Mouse (Mus musculus) spleen, embryonic (tissue): ENCODE measurements at regions not wholly inside any gene's neighbourhood (a gene's known extent, or its start where the extent isn't known, plus 50 kb on each side); places are given as distances from the start of the nearest gene placed in this dataset.

Experiments
- CTCF ChIA-PET: fragments of 350-600 bp; sonication (Branson Sonifier 250); formaldehyde crosslinking; loops from one replicate; lab custom pipeline; 2022; lab: Charles Lee

GRCm38 (mm10) chr6:13523463-13524202 is 84.3 kb downstream of the Tmem168 start:
- CTCF ChIA-PET: interaction anchor here (0.5 kb wide), 1 partner anchor 300 kb away, joined by 3 read pairs; no protein-coding TSS in a partner anchor

DNA sequence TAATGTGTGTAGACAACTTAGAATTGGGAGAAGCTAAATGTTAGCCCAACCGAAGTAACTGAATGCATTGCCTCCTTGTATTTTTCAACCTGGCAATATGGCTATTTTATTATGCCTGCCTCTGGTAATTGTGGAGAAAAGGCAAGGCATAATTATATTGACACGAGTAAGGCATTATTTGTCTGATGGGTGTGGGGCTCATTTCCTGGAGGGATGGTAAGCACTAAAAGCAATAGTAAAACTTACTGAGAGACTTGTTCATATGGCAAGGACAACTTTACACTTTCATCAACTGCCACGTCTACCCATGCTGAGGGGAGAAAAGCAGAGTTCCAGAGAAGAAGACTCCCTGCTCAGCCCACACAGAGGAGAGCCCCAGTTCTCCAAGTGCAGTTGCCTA is 93.8 kb downstream of the Tmem168 start:
- CTCF ChIA-PET: no interaction called here

- CTCF ChIA-PET: no interaction called here
Observed at GRCm38 (mm10) chr6:13476493-13477129, 131.3 kb downstream of the Tmem168 start.

GRCm38 (mm10) chr6:13449160-13449787 is 158.6 kb downstream of the Tmem168 start:
- CTCF ChIA-PET: no interaction called here

DNA sequence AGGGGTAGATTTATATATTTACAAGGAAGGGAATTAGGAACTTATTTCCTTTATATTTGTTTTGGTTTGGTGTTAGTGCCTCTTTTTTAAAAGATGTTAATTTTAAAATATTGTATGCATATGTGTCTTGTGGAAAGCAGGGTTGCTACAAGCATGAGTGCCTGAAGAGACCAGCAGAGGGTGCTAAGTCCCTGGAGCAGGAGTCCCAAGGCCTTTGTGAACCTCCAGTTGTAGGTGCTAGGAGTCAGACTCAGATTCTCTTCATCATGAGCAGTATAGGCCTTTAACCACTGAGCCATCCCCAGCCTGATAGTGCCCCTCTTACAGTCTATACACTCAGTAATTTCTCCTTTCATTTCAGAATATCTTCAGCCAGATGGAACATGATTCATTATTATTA is 189.0 kb upstream of the Vwde start:
- CTCF ChIA-PET: no interaction called here

- CTCF ChIA-PET: no interaction called here
Observed at GRCm38 (mm10) chr6:13413092-13413491, 188.3 kb upstream of the Vwde start.

DNA sequence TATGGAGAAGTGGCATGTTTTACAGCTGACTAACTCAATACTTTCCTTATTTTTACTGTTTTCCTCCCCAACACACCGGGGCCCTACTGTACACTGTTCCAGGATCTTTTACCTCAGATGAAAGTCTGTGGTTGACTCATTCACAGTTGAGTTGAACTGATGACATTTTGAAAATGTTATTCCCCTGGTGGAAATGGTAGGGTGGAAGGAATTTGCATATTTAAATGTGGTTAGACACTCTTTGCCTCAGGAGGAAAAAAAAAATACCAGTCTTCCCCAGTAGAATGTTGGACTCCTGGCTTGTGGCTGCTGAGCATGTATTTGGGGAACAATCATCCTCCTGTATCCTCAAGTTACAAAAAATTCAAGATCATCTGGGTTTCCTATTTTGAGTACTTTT is 159.7 kb upstream of the Vwde start:
- CTCF ChIA-PET: no interaction called here

DNA sequence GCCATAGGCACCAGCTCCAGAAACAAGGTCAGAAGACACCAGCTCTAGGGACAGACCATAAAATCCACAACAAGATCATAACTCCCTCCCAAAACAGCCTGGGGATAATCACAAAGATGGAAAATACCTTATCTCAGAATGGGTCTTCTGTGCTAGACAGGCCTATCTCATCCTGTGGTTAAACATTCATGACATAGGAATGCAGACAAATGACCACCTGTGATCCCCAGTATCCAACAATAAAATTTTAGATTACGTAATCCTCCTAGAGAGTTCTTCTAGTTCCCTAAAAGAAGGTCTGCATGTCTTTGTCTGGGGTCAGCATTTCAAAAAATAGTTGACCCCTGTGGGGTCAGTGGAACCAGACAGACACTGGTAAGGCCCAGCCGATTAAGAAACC is 158.4 kb upstream of the Vwde start:
- CTCF ChIA-PET: no interaction called here

GRCm38 (mm10) chr6:13380819-13381218 is 156.1 kb upstream of the Vwde start:
- CTCF ChIA-PET: no interaction called here

DNA sequence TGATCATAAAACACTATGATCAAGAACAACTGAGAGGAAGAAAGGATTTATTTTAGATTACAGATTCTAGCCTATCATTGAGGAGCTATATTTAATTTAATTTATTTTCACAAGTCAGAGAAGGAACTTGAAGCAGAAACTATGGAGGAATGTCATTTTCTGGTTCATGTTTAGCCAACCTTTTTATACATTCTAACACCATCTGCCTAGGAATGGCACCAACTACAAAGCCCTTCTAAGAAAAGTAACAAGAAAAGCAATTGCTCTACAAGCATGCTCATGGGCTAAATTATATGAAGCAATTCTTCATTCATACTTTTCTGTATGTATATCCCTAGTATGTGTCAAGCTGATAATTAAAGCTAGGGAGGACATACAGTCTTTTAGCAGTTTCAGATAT is 155.0 kb upstream of the Vwde start:
- CTCF ChIA-PET: no interaction called here

- CTCF ChIA-PET: no interaction called here
Observed at GRCm38 (mm10) chr6:13373896-13374295, 149.1 kb upstream of the Vwde start.

DNA sequence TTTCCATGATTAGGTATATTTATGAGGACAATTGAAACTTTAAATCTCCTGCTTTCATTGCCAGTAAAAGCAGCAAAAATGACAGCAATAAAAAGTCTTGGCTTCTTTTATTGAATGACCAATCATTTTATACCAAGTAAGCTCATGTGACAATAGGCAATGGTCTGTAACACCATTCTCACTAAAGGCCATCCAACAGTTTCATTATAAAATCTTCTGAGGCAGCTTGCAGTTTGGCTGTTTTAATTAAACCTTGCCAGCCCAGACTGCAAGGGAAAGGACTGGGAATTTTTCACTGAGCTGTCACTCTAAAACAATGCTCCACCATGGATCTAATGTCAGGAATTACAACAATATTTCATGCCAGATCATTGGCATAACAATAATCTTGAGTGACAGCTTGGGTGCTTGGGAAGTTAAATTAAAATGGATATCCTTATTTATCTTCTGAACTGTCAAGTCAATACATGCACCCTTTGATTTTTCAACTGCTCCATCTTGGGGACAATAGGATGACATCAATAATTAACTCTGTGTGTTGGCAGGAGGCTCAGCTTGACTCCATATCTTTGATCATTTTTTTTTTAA is 145.0 kb upstream of the Vwde start:
- CTCF ChIA-PET: no interaction called here
